ENCODE assay signal across 26 mouse cellular contexts in the genomic region with DNA sequence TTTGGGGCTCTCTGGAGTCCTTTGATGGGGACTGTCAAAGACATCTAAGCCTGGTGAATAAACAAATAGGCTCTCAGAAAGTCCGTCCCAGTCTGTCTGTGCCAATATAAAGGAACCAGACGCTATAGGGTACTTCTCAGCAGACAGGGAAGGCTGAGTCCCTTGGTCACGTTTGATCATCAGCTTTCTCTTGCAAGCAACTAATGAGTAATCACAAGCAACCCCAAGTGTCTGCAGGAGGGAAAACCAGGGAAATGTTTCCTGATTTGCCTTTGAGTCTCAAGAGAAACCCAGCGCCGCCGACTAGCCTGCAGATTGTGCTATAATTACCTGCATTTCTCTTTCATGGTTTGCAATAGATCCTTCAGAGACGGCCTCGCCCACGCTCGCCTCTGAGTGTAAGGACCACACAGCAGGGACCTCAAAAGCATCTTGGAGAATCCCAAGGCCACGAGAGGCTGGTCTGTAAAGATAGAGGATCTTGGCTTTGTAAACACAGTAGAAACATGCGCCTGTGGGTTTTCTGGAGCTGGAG.
DNase-seq lines count a peak whose midpoint lies in the region; ATAC-seq lines count a peak whose summit lies in the region.
"Had no signal": no experiment of that assay in that cellular context is flagged by ENCODE, and none has a peak within 500 bp of the region (broad histone marks: within the 10 kb centered on the region; RNA-seq: fewer than 3 reads in every experiment).

No protein-coding gene starts in this region.

- H3K9me3 ChIP-seq in embryonic facial prominence, embryonic 14.5 days (ENCODE audit: control insufficient read depth, low read length): no peaks in the 10 kb centered on the region
- H3K9me3 ChIP-seq in embryonic facial prominence, embryonic 10.5 days: no peaks in the 10 kb centered on the region
- no peaks in the 10 kb centered on the region for H3K9me3 ChIP-seq in hindbrain, embryonic 15.5 days
- no peaks in the 10 kb centered on the region for H3K9me3 ChIP-seq in hindbrain, embryonic 16.5 days (ENCODE audit: control insufficient read depth, low read length)
- H3K9me3 ChIP-seq in heart, embryonic 11.5 days (replicated peaks; ENCODE audit: control insufficient read depth, low read length): no peaks in the 10 kb centered on the region
- H3K9me3 ChIP-seq: heart, embryonic 13.5 days; limb, embryonic 12.5 days; liver, embryonic 12.5 days; megakaryocyte, embryonic 14.5 days had no signal

- no peak overlapping the region for H3K9ac ChIP-seq in embryonic facial prominence, embryonic 14.5 days (ENCODE audit: low read depth, low read length)
- H3K9ac ChIP-seq in hindbrain, embryonic 15.5 days: no peak overlapping the region
- no peak overlapping the region for H3K9ac ChIP-seq in hindbrain, embryonic 16.5 days (ENCODE audit: low read depth, low read length)
- no peak overlapping the region for H3K9ac ChIP-seq in heart, embryonic 11.5 days (ENCODE audit: low read depth, low read length)
- H3K9ac ChIP-seq: heart, embryonic 13.5 days; limb, embryonic 12.5 days; liver, embryonic 12.5 days had no signal

- peaks cover 7% of the 10 kb centered on the region for H3K4me1 ChIP-seq in embryonic facial prominence, embryonic 14.5 days (ENCODE audit: control insufficient read depth, insufficient read depth, low read length)
- H3K4me1 ChIP-seq in embryonic facial prominence, embryonic 10.5 days: peaks cover 26% of the 10 kb centered on the region
- H3K4me1 ChIP-seq in hindbrain, embryonic 15.5 days (replicated peaks): peaks cover 34% of the 10 kb centered on the region
- H3K4me1 ChIP-seq in hindbrain, embryonic 16.5 days (ENCODE audit: control insufficient read depth, insufficient read depth, low read depth, low read length): peaks cover 16% of the 10 kb centered on the region
- 0 out of 2 replicates have a peak, but pooled peaks cover 3% of the 10 kb centered on the region for H3K4me1 ChIP-seq in heart, embryonic 11.5 days (ENCODE audit: control insufficient read depth, insufficient read depth, low read length)
- H3K4me1 ChIP-seq: liver, embryonic 12.5 days; megakaryocyte, embryonic 14.5 days had no signal

- no peak overlapping the region for H3K27ac ChIP-seq in embryonic facial prominence, embryonic 14.5 days (replicated peaks; ENCODE audit: low read depth, low read length)
- no peak overlapping the region for H3K27ac ChIP-seq in embryonic facial prominence, embryonic 10.5 days (replicated peaks)
- peak overlapping the region; percentile 86 for H3K27ac ChIP-seq in hindbrain, embryonic 15.5 days (replicated peaks)
- no peak overlapping the region for H3K27ac ChIP-seq in hindbrain, embryonic 16.5 days (ENCODE audit: low read depth, low read length)
- no peak overlapping the region for H3K27ac ChIP-seq in heart, embryonic 11.5 days (ENCODE audit: low read depth, low read length)
- H3K27ac ChIP-seq: heart, embryonic 13.5 days; left cerebral cortex, adult 2 months; limb, embryonic 12.5 days; liver, embryonic 12.5 days had no signal

- 53% methylated on average over 12 of the region's 12 CpGs for WGBS in embryonic facial prominence, embryonic 14.5 days
- 75% methylated on average over 12 of the region's 12 CpGs for WGBS in embryonic facial prominence, embryonic 10.5 days
- WGBS in hindbrain, embryonic 15.5 days: 54% methylated on average over 12 of the region's 12 CpGs
- WGBS in hindbrain, embryonic 16.5 days: 52% methylated on average over 12 of the region's 12 CpGs
- 76% methylated on average over 12 of the region's 12 CpGs for WGBS in heart, embryonic 11.5 days (ENCODE audit: insufficient replicate concordance)

- H3K4me2 ChIP-seq in embryonic facial prominence, embryonic 14.5 days (ENCODE audit: low read depth, low read length): no peak overlapping the region
- H3K4me2 ChIP-seq in hindbrain, embryonic 15.5 days: no peak overlapping the region
- no peak overlapping the region for H3K4me2 ChIP-seq in hindbrain, embryonic 16.5 days (ENCODE audit: low read length)
- no peak overlapping the region for H3K4me2 ChIP-seq in heart, embryonic 11.5 days
- H3K4me2 ChIP-seq: heart, embryonic 13.5 days; limb, embryonic 12.5 days; liver, embryonic 12.5 days had no signal

- H3K27me3 ChIP-seq in embryonic facial prominence, embryonic 14.5 days (replicated peaks; ENCODE audit: control insufficient read depth, insufficient read depth, low read length): no peaks in the 10 kb centered on the region
- H3K27me3 ChIP-seq in embryonic facial prominence, embryonic 10.5 days (replicated peaks; ENCODE audit: low read depth, poor library complexity, severe bottlenecking): peaks cover 18% of the 10 kb centered on the region
- H3K27me3 ChIP-seq in hindbrain, embryonic 15.5 days: no peaks in the 10 kb centered on the region
- no peaks in the 10 kb centered on the region for H3K27me3 ChIP-seq in hindbrain, embryonic 16.5 days (replicated peaks; ENCODE audit: control insufficient read depth, insufficient read depth, low read length)
- H3K27me3 ChIP-seq in heart, embryonic 11.5 days (ENCODE audit: control insufficient read depth, insufficient read depth, low read length): peaks cover 3% of the 10 kb centered on the region; the same call in 1 of the 2 replicates
- H3K27me3 ChIP-seq: heart, embryonic 13.5 days; Patski had no signal

- H3K36me3 ChIP-seq in embryonic facial prominence, embryonic 14.5 days (ENCODE audit: control insufficient read depth, insufficient read depth, low read length): no peaks in the 10 kb centered on the region
- no peaks in the 10 kb centered on the region for H3K36me3 ChIP-seq in embryonic facial prominence, embryonic 10.5 days (replicated peaks)
- no peaks in the 10 kb centered on the region for H3K36me3 ChIP-seq in hindbrain, embryonic 15.5 days
- no peaks in the 10 kb centered on the region for H3K36me3 ChIP-seq in hindbrain, embryonic 16.5 days (ENCODE audit: control insufficient read depth, insufficient read depth, low read length)
- no peaks in the 10 kb centered on the region for H3K36me3 ChIP-seq in heart, embryonic 11.5 days (ENCODE audit: control insufficient read depth, insufficient read depth, low read length)
- H3K36me3 ChIP-seq: heart, embryonic 13.5 days; limb, embryonic 12.5 days; liver, embryonic 12.5 days had no signal

- no peak overlapping the region for H3K4me3 ChIP-seq in embryonic facial prominence, embryonic 14.5 days (ENCODE audit: low read depth, low read length)
- H3K4me3 ChIP-seq in embryonic facial prominence, embryonic 10.5 days: no peak overlapping the region
- no peak overlapping the region for H3K4me3 ChIP-seq in hindbrain, embryonic 15.5 days
- no peak overlapping the region for H3K4me3 ChIP-seq in hindbrain, embryonic 16.5 days (ENCODE audit: low read length)
- no peak overlapping the region for H3K4me3 ChIP-seq in heart, embryonic 11.5 days (ENCODE audit: low read depth, low read length)
- H3K4me3 ChIP-seq: heart, embryonic 13.5 days; left cerebral cortex, adult 2 months; limb, embryonic 12.5 days; liver, embryonic 12.5 days; megakaryocyte, embryonic 14.5 days; myocyte had no signal

- DNase-seq in embryonic facial prominence, embryonic 14.5 days (ENCODE audit: low spot score): no peak
- DNase-seq in embryonic facial prominence, embryonic 10.5 days (ENCODE audit: low spot score): no peak
- peak; percentile 42 for DNase-seq in right cerebral cortex, postnatal 14 days
- DNase-seq in right cerebral cortex, postnatal 25 days: no peak
- no peak for DNase-seq in MN1 (ENCODE audit: low spot score)
- DNase-seq: adrenal gland, postnatal 14 days; cerebellum, adult 18-20 months; cerebellum, postnatal 25 days; gastrocnemius, postnatal 10 days; heart, adult 11 months; kidney, adult 9 months; kidney, postnatal 36 days; lung, adult 2 months; retina, postnatal 1 day; thymus, postnatal 4 days had no signal

- peak; percentile 52 for ATAC-seq in embryonic facial prominence, embryonic 14.5 days (ENCODE audit: low read depth)
- no peak for ATAC-seq in hindbrain, embryonic 15.5 days (ENCODE audit: low FRiP score, low read depth)
- ATAC-seq in hindbrain, embryonic 16.5 days: no peak
- ATAC-seq in heart, embryonic 11.5 days (replicated peaks; ENCODE audit: insufficient number of reproducible peaks, low FRiP score, low TSS enrichment): no peak
- ATAC-seq: activated CD4-positive, CD25-positive, alpha-beta regulatory T cell, adult 4 months; liver, embryonic 12.5 days; Patski had no signal
